Mouse (Mus musculus) bone marrow macrophage, adult 2 months (primary cell): ENCODE measurements around the gene Use1.

Experiments used
- CTCF ChIP-seq: IDR thresholded peaks from 2 replicates; pipeline ENCODE4 v1.5.1; 2012; ENCODE audit warnings: low read depth, mild to moderate bottlenecking, low read length, moderate library complexity
- POLR2A ChIP-seq: IDR thresholded peaks from 2 replicates; pipeline ENCODE4 v1.6.1; 2012; ENCODE audit warnings: mild to moderate bottlenecking, low read depth, low read length, borderline replicate concordance

DNA sequence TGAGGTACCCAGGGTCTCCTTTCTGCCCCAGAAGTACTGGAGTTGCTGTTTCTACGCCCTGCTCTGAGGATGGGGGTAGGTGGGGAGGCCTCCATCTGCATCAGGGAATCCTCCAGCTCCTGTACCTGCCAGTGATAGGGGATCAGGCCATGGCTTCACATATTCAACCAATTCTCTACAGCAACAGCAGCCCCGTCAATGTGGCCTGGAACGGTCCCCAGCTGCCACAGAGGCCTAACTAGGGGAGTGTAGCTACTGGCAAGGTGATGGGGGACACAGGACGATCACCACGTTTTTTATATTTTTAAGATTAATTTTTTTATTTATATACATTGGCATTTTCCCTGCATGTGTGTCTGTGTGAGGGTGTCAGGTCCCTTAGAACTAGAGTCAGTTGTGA lies 25.7 kb downstream of the Use1 start:
- TF ChIP-seq CTCF (no peak), POLR2A (no peak)
